Mouse (Mus musculus) lung, postnatal 14 days (tissue): Measurements from ENCODE around the gene Olfr1425.
"Not testable (repeated sequence)": the region's sequence is repeated elsewhere in the genome, so short reads cannot be mapped to it uniquely, and the experiment has no call there.

Experiments
- DNase-seq: peaks from one replicate; pipeline ENCODE4 v3.0.0; 2021

Gene Olfr1425

DNA sequence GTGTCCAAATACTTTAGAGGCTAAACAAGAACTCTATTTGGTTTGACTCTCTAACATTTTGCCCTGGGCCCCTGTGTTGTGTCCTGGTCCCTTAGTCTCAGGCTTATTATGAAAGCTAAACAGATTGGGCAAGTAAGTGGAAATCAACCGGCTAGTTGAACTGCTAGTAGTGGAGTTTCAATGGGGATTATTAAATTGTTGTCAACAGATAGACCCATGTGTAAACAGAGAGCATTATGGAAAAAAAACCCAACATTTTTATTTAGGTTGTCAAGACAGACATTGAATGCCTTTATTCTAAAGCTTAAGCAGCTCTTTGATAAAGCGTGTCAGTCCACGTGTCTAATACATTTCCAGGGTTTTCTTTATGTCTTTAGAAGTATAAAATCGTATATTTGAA, at the start of gene Olfr1425:
Gene Olfr1425 (minus strand): TSS at position 101 of the 400 bp plus-strand sequence.
- not testable (repeated sequence) for DNase-seq

DNA sequence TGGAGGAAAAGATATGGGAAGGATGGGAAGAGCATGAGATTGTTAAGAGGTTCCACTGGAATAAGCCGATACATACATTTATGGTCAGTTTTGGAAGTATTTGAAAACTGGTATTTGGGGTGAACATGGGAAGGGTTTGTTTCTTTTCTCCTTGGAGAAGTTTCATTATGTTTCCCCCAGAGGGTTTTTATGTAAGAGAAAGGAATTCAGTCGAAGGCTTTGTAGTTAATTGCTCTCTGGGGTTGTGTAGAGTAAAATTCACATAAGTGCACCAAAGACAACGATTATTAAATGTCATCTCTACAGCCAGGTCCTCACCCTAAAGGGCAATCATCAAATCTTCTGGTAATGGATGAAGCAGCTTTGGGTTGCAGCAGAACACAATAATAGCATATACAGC, 45.6 kb upstream of the Olfr1425 start, which contains the start of gene Olfr76:
Gene Olfr76 (minus strand): TSS at position 101 of the 400 bp plus-strand sequence.
- no peak for DNase-seq

DNA sequence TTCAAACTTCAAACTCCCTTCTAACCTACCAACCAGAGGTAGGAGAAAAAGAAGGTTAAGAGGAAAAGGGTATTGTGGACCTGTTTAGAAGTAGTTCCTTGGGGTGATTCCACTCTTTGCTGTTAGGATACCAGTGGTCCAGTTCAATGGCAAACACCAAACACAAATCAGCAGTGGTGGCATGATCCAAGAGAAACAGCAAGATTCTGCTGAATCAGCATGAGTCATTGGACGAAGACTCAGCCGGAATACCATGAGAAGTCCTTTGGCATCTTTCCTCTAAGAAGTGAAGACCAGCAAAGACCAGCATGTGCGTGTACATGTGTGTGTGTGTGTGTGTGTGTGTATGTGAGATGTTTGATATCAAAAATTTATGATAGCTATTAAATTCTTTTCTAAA, 38.9 kb upstream of the Olfr1425 start:
- DNase-seq, result no peak

DNA sequence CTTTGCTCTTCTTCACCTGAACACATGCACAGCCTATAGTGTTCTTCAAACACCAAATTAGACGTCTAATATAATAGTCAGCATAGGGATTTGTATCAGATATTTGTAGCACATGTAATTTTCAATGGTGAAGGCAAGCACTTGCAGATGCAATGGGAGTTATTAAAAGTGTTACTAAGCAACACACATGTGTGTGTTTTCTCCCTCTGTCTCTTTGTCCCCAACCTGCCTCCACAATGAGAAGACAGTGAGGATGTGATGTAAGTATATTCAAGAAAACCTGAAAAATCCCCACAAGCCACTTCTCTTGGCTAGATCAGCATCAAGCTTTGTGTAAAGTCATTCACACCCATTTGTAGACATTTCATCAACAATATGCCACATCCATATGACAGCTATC, 38.3 kb upstream of the Olfr1425 start, which contains the start of gene Olfr1428:
Gene Olfr1428 (minus strand): TSS at position 101 of the 400 bp plus-strand sequence.
- DNase-seq, result no peak

DNA sequence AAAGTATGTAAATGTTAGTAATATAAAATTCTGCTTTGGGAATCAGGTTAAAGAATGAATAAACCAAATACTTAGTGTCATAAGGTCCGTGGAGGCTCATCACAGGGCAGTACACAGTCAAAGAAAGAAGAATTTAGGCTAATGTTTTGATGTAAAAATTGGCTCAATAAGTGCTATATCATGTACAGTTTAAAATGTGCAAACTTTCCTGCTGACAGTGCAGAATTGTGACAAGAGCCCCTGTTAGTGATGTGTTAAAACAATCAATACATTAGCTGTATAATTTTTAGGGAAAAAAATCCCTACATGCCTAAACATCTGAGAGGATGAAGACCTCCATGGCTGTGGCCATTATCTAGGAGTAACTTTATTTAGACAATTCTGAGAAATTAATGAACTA, 36.3 kb upstream of the Olfr1425 start:
- DNase-seq, result no peak

DNA sequence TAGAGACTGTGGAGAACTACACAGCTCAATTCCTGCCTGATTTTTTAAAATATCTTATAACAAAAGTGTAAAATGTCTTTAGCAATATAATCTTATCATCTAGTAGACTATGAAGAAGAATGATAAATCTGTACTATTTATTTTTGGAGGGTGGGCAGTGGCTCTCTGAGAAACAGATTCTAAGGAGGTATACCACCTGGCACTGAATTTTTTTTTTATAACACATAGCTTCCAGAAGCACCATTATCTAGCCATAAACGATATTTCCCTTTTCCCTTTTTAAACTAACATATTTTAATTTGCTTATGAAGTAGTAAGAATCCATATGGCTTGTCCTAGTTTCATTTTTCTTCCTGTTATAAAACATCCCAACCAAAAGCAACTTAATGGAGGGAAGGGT, 27.0 kb upstream of the Olfr1425 start:
- DNase-seq, result no peak

DNA sequence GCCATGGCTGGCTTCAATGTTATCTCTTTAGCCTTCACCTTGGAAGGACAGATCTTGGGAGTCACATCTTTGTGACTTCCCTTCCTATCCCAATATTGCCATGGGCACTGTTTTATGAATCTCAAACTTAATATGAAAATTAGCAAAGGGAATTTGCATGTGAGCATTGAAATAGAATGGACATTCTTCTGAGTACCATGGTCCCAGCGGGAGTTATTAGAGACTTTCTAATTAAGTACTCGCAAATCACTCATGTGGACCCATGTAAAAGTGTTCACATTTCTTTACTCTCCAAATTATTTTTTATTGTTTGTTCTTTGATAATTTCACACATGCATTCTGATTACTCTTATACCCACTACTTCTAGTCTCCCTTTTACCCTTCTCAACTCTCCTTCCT, 25.7 kb upstream of the Olfr1425 start, which contains the start of gene Olfr1427:
Gene Olfr1427 (minus strand): TSS at position 101 of the 400 bp plus-strand sequence.
- DNase-seq, result no peak

DNA sequence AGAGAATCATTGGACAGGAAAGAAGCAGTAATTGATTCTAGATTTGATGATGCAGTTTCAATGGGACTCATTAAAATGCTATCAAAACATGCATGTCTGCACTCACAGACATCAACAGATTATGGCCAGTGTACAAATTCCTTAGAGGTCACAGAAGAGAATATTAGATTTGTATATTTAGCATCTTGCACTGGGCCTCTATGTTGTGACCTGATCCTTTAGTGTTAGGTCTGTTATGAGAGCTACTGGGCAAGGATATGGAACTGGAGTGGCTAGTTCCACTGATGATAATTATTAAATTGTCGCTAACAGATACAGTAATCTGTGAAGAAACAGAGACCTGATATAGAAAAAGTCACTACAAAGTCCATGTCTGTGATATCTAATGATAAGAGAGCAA, 14.4 kb upstream of the Olfr1425 start, which contains the start of gene Olfr1426:
Gene Olfr1426 (minus strand): TSS at position 101 of the 400 bp plus-strand sequence.
- DNase-seq, result no peak

DNA sequence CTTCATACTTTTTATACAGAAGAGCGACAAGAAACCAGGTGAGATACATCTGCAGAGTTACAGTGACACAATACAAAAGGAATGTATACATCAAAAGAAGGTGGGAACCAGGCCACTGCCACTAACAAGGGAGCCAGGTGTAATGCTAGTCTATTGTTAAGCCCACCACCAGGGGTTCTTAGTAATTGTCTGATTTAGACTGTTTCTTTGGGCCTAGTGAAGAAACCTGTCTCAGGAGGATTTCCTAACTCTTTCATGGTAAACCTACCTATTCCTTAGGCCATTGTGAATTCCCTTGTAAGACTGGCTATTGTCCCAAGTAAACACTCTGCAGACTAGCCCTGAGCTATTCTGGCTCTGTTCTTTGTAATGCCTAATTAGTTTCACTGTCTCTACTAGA, 8.0 kb downstream of the Olfr1425 start:
- DNase-seq, result not testable (repeated sequence)

DNA sequence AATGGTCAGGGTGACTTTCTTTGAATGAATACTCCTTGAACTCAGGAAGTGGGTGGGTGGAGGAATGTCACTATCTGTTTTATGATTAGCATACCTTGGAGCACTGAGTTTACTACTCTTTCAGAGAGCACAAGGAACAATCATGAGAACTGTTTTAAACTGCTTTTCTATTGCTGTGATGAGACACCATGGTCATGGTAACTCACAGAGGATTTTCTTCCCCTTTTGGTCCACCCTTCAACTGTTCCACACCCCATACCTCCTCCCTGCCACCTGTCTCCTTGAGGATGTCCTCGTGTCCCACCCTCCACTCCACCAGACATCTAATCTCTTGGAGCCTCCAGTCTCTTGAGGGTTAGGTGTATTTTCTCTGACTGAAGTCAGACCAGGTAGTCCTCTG, 9.7 kb downstream of the Olfr1425 start:
- DNase-seq, result not testable (repeated sequence)

DNA sequence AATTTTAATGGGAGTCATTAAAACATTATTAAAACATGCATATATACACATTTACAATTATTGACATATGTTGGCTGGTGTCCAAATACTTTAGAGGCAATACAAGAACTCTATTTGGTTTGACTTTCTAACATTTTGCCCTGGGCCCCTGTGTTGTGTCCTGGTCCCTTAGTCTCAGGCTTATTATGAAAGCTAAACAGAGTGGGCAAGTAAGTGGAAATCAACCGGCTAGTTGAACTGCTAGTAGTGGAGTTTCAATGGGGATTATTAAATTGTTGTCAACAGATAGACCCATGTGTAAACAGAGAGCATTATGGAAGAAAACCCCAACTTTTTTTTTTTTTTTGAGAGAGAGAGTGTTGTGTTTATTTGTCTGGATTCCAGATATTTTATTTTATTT, 14.9 kb downstream of the Olfr1425 start, which contains the start of gene Olfr1424:
Gene Olfr1424 (minus strand): TSS at position 101 of the 400 bp plus-strand sequence.
- DNase-seq, result not testable (repeated sequence)

DNA sequence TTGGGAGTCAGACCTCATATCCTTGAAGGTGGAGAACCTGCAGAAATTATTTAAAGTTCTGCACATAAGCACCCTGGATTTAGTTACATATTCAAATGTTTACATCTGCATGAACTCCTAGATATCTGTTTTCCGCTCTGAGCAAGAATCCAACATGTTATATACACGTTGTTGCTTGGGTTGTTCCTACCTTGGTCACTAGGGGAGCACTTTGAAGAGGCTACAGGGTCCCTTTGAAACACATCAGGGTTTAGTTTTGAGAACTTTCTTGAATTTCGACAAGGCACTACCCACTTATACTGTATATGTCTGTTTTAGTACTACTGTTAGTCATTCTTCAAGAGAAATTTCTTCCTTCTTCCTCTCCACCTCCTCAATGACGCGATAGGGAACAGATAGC, 34.4 kb downstream of the Olfr1425 start:
- DNase-seq, result no peak

DNA sequence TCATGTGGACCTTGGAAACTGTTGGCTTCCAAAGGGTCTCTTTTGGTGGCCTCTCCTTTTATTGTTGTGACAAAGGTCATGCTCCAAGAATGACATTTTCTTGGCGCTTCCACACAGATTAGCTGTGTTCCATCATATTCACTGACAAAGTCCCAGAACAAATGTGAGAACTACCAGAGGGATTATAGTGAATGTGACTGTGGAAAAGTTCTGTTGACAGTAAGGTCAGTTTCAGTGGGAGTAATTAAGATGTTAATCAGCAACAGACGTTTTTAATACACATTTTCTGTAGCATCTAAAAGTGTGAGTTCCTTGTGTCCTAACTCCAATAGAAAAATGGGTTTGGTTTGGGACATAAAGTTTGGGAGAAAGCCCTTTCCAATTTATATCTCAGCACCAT, 36.3 kb downstream of the Olfr1425 start, which contains the start of gene Olfr1423:
Gene Olfr1423 (minus strand): TSS at position 101 of the 400 bp plus-strand sequence.
- DNase-seq, result no peak

DNA sequence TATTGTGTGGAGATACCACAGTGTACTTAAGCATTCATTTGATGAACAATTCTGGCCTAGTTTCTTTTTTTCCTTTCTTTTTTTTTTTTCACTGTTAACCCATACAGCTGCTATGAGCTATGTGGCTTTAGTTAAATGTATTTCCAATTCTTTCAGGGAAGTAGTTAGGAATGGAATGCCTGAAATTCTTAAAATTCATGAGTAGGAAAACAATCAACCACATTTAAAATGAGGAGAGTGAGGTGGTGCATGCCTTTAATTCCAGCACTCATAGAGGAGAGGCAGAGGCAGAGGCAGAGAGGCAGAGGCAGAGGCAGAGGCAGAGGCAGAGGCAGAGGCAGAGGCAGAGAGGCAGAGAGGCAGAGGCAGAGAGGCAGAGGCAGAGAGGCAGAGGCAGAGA, 39.8 kb downstream of the Olfr1425 start:
- no peak for DNase-seq

DNA sequence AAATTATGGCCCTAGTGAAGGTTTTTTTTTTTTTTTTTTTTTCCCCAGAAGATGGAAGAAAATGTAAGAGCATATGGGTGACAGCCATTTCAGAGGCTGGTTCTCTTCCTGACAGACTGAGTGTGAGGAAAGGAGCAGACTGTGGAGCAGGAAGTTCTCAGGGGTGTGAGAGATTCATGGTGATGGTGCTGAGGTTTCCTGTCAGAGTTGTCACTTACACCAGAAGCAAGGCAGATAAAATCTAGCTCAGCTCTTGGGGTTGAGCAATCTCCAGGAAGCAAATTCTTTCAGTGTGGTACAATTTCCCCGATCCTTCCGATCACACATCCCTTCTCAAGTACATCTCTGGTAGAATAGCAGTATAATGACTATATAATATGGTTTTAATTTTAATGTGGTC, 50.9 kb downstream of the Olfr1425 start:
- no peak for DNase-seq

DNA sequence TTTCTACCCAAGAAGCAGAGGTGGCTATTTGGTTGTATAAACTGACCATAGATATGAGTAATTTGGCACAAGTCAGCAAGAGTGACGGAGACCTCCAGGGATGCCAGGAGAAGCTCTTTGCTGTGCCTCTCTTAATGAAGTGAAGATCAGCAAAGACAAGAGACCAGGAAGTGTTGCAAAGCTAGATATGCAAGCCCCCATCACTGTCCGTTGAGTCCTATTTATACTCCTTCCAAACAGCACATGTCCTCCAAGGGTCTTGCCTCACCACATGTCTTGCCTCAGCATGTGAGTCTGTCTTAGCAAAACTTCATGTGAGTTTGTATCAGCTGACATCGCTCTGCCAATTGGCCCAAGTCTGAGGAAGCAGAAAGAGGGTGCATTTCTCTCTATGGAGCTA, 52.2 kb downstream of the Olfr1425 start:
- no peak for DNase-seq

DNA sequence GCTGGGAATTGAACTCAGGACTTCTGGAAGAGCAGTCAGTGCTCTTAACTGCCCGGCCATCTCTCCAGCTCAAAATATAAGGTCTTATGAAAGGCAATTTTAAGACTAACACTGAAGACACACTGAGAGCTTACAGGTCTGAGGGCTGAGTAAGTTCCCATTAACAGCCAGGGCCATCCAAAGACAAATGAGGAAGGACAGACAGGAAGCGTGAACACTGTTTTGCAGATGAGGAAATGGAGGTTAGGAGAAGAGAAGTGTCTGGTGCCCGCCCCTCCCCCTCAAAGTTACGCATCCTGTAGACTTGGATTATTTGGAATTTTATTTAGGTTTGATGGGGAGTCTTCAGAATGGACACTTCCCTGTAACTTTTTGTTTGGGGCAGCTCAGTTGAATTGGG, 53.4 kb downstream of the Olfr1425 start:
- no peak for DNase-seq
